In the genomic region with DNA sequence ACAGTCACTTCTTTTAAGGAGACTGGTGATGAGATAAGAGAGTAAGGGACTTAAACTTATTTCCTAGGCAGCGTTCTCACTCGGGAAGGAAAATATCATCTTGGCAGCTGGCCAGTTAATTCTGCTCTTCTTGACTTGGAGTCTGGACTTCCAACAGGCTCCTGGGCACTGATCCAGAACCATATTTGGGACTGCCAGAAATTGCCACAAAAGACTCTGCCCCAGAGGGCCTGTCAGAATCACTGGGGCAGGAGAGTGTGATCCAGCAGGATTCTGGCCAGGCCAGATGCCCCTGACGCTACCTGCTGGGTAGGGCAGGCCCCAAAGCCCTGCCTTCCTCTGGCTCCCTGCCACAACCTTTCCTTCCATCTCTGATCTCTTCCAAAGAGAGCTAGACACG, we compare ENCODE assay signal across 9 mouse cellular contexts.
DNase-seq lines count a peak whose midpoint lies in the region; ATAC-seq lines count a peak whose summit lies in the region.
"Had no signal": no experiment of that assay in that cellular context is flagged by ENCODE, and none has a peak within 500 bp of the region (broad histone marks: within the 10 kb centered on the region; RNA-seq: fewer than 3 reads in every experiment).

No protein-coding gene starts in this region.

- 0 out of 2 replicates have a peak, but pooled peaks have one; percentile 60 for ATAC-seq in forebrain, embryonic 15.5 days (replicated peaks)
- ATAC-seq in forebrain, embryonic 11.5 days (replicated peaks; ENCODE audit: low FRiP score), result no peak
- no peak for ATAC-seq in midbrain, embryonic 11.5 days (ENCODE audit: low FRiP score)

- H3K4me3 ChIP-seq in forebrain, embryonic 15.5 days, result no peak overlapping the region
- no peak overlapping the region for H3K4me3 ChIP-seq in forebrain, embryonic 11.5 days (ENCODE audit: low read depth, low read length)
- no peak overlapping the region for H3K4me3 ChIP-seq in midbrain, embryonic 11.5 days (ENCODE audit: low read depth, low read length)
- H3K4me3 ChIP-seq: limb, embryonic 12.5 days had no signal

- no peak overlapping the region for H3K9ac ChIP-seq in forebrain, embryonic 15.5 days (replicated peaks)
- no peak overlapping the region for H3K9ac ChIP-seq in forebrain, embryonic 11.5 days (ENCODE audit: low read length)
- no peak overlapping the region for H3K9ac ChIP-seq in midbrain, embryonic 11.5 days (ENCODE audit: low read length)
- H3K9ac ChIP-seq: limb, embryonic 12.5 days had no signal

- no peaks in the 10 kb centered on the region for H3K36me3 ChIP-seq in forebrain, embryonic 15.5 days
- no peaks in the 10 kb centered on the region for H3K36me3 ChIP-seq in forebrain, embryonic 11.5 days (ENCODE audit: control insufficient read depth, insufficient read depth, low read length)
- H3K36me3 ChIP-seq in midbrain, embryonic 11.5 days (ENCODE audit: control insufficient read depth, insufficient read depth, low read length), result no peaks in the 10 kb centered on the region
- H3K36me3 ChIP-seq: limb, embryonic 12.5 days had no signal

- H3K4me1 ChIP-seq in forebrain, embryonic 15.5 days, result 0 out of 2 replicates have a peak, but pooled peaks cover 4% of the 10 kb centered on the region
- H3K4me1 ChIP-seq in forebrain, embryonic 11.5 days (replicated peaks; ENCODE audit: control insufficient read depth, insufficient read depth, low read length), result no peaks in the 10 kb centered on the region
- H3K4me1 ChIP-seq in midbrain, embryonic 11.5 days (ENCODE audit: control insufficient read depth, insufficient read depth, low read length), result no peaks in the 10 kb centered on the region
- H3K4me1 ChIP-seq: limb, embryonic 12.5 days had no signal

- no peak overlapping the region for H3K4me2 ChIP-seq in forebrain, embryonic 15.5 days (replicated peaks)
- no peak overlapping the region for H3K4me2 ChIP-seq in forebrain, embryonic 11.5 days (ENCODE audit: low read depth, low read length, severe bottlenecking)
- H3K4me2 ChIP-seq in midbrain, embryonic 11.5 days, result no peak overlapping the region
- H3K4me2 ChIP-seq: limb, embryonic 12.5 days had no signal

- WGBS in forebrain, embryonic 15.5 days, result 37% methylated on average over 4 of the region's 4 CpGs
- WGBS in forebrain, embryonic 11.5 days, result 60% methylated on average over 4 of the region's 4 CpGs
- 75% methylated on average over 4 of the region's 4 CpGs for WGBS in midbrain, embryonic 11.5 days

- no peaks in the 10 kb centered on the region for H3K9me3 ChIP-seq in forebrain, embryonic 15.5 days
- no peaks in the 10 kb centered on the region for H3K9me3 ChIP-seq in forebrain, embryonic 11.5 days (ENCODE audit: control insufficient read depth, low read length)
- H3K9me3 ChIP-seq in midbrain, embryonic 11.5 days (ENCODE audit: control insufficient read depth, low read length), result no peaks in the 10 kb centered on the region
- H3K9me3 ChIP-seq: limb, embryonic 12.5 days had no signal

- no peak overlapping the region for H3K27ac ChIP-seq in forebrain, embryonic 15.5 days (replicated peaks)
- no peak overlapping the region for H3K27ac ChIP-seq in forebrain, embryonic 11.5 days (ENCODE audit: low read depth, low read length)
- H3K27ac ChIP-seq in midbrain, embryonic 11.5 days (ENCODE audit: low read depth, low read length), result no peak overlapping the region
- H3K27ac ChIP-seq: limb, embryonic 12.5 days had no signal

- no peak for DNase-seq in forebrain, embryonic 11.5 days (ENCODE audit: low spot score)
- peak; percentile 81 for DNase-seq in MN1 (ENCODE audit: low spot score)
- peak; percentile 91 to 94 for DNase-seq in cerebellum, postnatal 14 days
- peak; percentile 79 for DNase-seq in kidney, adult 18-20 months
- peak; percentile 65 for DNase-seq in lung, postnatal 36 days
- no peak for DNase-seq in thymus, postnatal 0 days (ENCODE audit: low spot score)
- DNase-seq in midbrain, embryonic 11.5 days (ENCODE audit: low spot score, missing footprints), result no peak

- H3K27me3 ChIP-seq in forebrain, embryonic 15.5 days, result no peaks in the 10 kb centered on the region
- peaks cover 12% of the 10 kb centered on the region; the same call in 1 of the 2 replicates for H3K27me3 ChIP-seq in forebrain, embryonic 11.5 days (ENCODE audit: control insufficient read depth, insufficient read depth, low read length)
- H3K27me3 ChIP-seq in midbrain, embryonic 11.5 days (ENCODE audit: control insufficient read depth, insufficient read depth, low read length), result peaks cover 1% of the 10 kb centered on the region

Comparison
In these comparisons a context has a peak if more than half of its experiments do, and no peak if none do; other contexts are left out.
1. DNase-seq: peak in MN1 (single experiment), cerebellum, postnatal 14 days (2 of 2), kidney, adult 18-20 months (single experiment) and lung, postnatal 36 days (single experiment); none in forebrain, embryonic 11.5 days (single experiment), thymus, postnatal 0 days (single experiment) and midbrain, embryonic 11.5 days (single experiment).